ENCODE assay signal across 17 mouse cellular contexts in the genomic region with DNA sequence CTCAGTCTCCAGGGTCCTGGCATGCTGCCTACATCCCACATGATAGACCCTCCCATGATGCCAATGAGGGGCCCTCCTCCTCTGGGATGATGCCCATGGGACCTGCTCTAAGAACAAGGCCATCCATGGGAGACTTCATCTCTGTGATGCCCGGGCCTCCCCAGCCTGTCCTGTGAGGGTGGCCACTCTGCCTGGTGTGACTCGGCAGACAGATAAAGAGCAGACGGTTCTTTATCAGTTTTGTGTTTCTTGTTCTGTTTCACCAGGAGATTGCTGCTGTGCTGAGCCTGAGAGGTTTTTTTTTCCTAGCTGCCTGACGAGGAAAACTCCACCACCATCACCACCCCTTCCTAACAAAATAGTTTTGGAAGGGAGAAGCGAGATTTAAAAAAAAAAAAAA. TPM values are rescaled to one million over a fixed set of nuclear protein-coding genes. Genes with fewer than 3 reads are reported as not detected.
DNase-seq lines count a peak whose midpoint lies in the region; ATAC-seq and TF ChIP-seq lines count a peak whose summit lies in the region.
"Had no signal": no experiment of that assay in that cellular context is flagged by ENCODE, and none has a peak within 500 bp of the region (broad histone marks: within the 10 kb centered on the region; RNA-seq: fewer than 3 reads in every experiment).

No protein-coding gene starts in this region.

- no peak for ATAC-seq in heart, embryonic 11.5 days (replicated peaks; ENCODE audit: insufficient number of reproducible peaks, low FRiP score, low TSS enrichment)
- ATAC-seq in liver, embryonic 15.5 days (ENCODE audit: insufficient read depth): peak; percentile 87
- no peak for ATAC-seq in intestine, embryonic 16.5 days
- ATAC-seq: hindbrain, postnatal 0 days had no signal

- H3K27ac ChIP-seq in heart, embryonic 11.5 days (ENCODE audit: low read depth, low read length): no peak overlapping the region
- peak overlapping the region; percentile 61 for H3K27ac ChIP-seq in liver, embryonic 15.5 days (replicated peaks)
- no peak overlapping the region for H3K27ac ChIP-seq in intestine, embryonic 16.5 days (ENCODE audit: low read length)
- H3K27ac ChIP-seq: embryonic facial prominence, embryonic 15.5 days; hindbrain, postnatal 0 days; kidney, embryonic 15.5 days; layer of hippocampus, adult 2 months had no signal

- no peaks in the 10 kb centered on the region for H3K27me3 ChIP-seq in heart, embryonic 11.5 days (ENCODE audit: control insufficient read depth, insufficient read depth, low read length)
- no peaks in the 10 kb centered on the region for H3K27me3 ChIP-seq in E14TG2a.4 (ENCODE audit: insufficient read depth, low read length)
- no peaks in the 10 kb centered on the region for H3K27me3 ChIP-seq in liver, embryonic 15.5 days
- H3K27me3 ChIP-seq in intestine, embryonic 16.5 days (replicated peaks; ENCODE audit: control insufficient read depth, insufficient read depth, low read length): no peaks in the 10 kb centered on the region
- H3K27me3 ChIP-seq: embryonic facial prominence, embryonic 15.5 days; kidney, embryonic 15.5 days had no signal

- no peak for TF ChIP-seq POLR2A in lung, adult 2 months (IDR thresholded peaks at IDR 0.05; ENCODE audit: borderline replicate concordance, extremely low read depth, low read depth, low read length)

- H3K4me3 ChIP-seq in heart, embryonic 11.5 days (ENCODE audit: low read depth, low read length): no peak overlapping the region
- peak overlapping the region; percentile 41 for H3K4me3 ChIP-seq in E14TG2a.4 (replicated peaks; ENCODE audit: low read length)
- H3K4me3 ChIP-seq in liver, embryonic 15.5 days (replicated peaks): no peak overlapping the region; the same call in 1 of the 2 replicates
- H3K4me3 ChIP-seq in lung, adult 2 months (replicated peaks; ENCODE audit: extremely low read depth, low read depth, low read length): no peak overlapping the region
- no peak overlapping the region for H3K4me3 ChIP-seq in intestine, embryonic 16.5 days (ENCODE audit: low read length)
- H3K4me3 ChIP-seq: embryonic facial prominence, embryonic 15.5 days; kidney, embryonic 15.5 days; layer of hippocampus, adult 2 months had no signal

- no peak for DNase-seq in heart, adult 9 months (ENCODE audit: low spot score in 2 of 2)
- DNase-seq in c-Kit-positive CD71-positive TER-119-positive erythroid progenitor cells, embryonic 14.5 days (ENCODE audit: low spot score): peak; percentile 47
- DNase-seq in lung, adult 2 months: no peak
- no peak for DNase-seq in adrenal gland, postnatal 10 days
- DNase-seq: cerebellum, adult 11-12 months; spleen, adult 18-20 months; thymus, adult 2 months had no signal

- no peaks in the 10 kb centered on the region for H3K36me3 ChIP-seq in heart, embryonic 11.5 days (ENCODE audit: control insufficient read depth, insufficient read depth, low read length)
- H3K36me3 ChIP-seq in E14TG2a.4 (ENCODE audit: insufficient read depth, low read length): no peaks in the 10 kb centered on the region
- H3K36me3 ChIP-seq in liver, embryonic 15.5 days (replicated peaks): no peaks in the 10 kb centered on the region
- no peaks in the 10 kb centered on the region for H3K36me3 ChIP-seq in intestine, embryonic 16.5 days (ENCODE audit: control insufficient read depth, insufficient read depth, low read length)
- H3K36me3 ChIP-seq: embryonic facial prominence, embryonic 15.5 days; kidney, embryonic 15.5 days had no signal

- TF ChIP-seq CTCF in E14TG2a.4 (conservative IDR thresholded peaks at IDR 0.05; ENCODE audit: low read length): no peak
- TF ChIP-seq CTCF in lung, adult 2 months (IDR thresholded peaks at IDR 0.05; ENCODE audit: insufficient read depth, low read length): no peak

- peaks cover 22% of the 10 kb centered on the region for H3K4me1 ChIP-seq in heart, embryonic 11.5 days (ENCODE audit: control insufficient read depth, insufficient read depth, low read length)
- H3K4me1 ChIP-seq in E14TG2a.4 (replicated peaks; ENCODE audit: low read depth, low read length): peaks cover 36% of the 10 kb centered on the region
- H3K4me1 ChIP-seq in liver, embryonic 15.5 days (replicated peaks): peaks cover 29% of the 10 kb centered on the region
- H3K4me1 ChIP-seq in lung, adult 2 months (ENCODE audit: control insufficient read depth, insufficient read depth, low read length): no peaks in the 10 kb centered on the region
- H3K4me1 ChIP-seq in intestine, embryonic 16.5 days (ENCODE audit: control insufficient read depth, insufficient read depth, low read length): no peaks in the 10 kb centered on the region; the same call in 1 of the 2 replicates
- H3K4me1 ChIP-seq: embryonic facial prominence, embryonic 15.5 days had no signal

- WGBS in heart, embryonic 11.5 days (ENCODE audit: insufficient replicate concordance): 15% methylated on average over 5 of the region's 5 CpGs
- WGBS in liver, embryonic 15.5 days (ENCODE audit: insufficient replicate concordance): 11% methylated on average over 5 of the region's 5 CpGs
- 51% methylated on average over 5 of the region's 5 CpGs for WGBS in lung, adult 2 months
- 53% methylated on average over 5 of the region's 5 CpGs for WGBS in intestine, embryonic 16.5 days

- H3K4me2 ChIP-seq in heart, embryonic 11.5 days: peak overlapping the region; percentile 20; the same call in 1 of the 2 replicates
- peak overlapping the region; percentile 56 for H3K4me2 ChIP-seq in liver, embryonic 15.5 days
- no peak overlapping the region for H3K4me2 ChIP-seq in intestine, embryonic 16.5 days (ENCODE audit: low read depth, low read length)
- H3K4me2 ChIP-seq: embryonic facial prominence, embryonic 15.5 days; kidney, embryonic 15.5 days had no signal

- no peaks in the 10 kb centered on the region for H3K9me3 ChIP-seq in heart, embryonic 11.5 days (replicated peaks; ENCODE audit: control insufficient read depth, low read length)
- H3K9me3 ChIP-seq in E14TG2a.4 (ENCODE audit: low read length): no peaks in the 10 kb centered on the region
- no peaks in the 10 kb centered on the region for H3K9me3 ChIP-seq in liver, embryonic 15.5 days (replicated peaks)
- H3K9me3 ChIP-seq in intestine, embryonic 16.5 days (ENCODE audit: control insufficient read depth, low read length): no peaks in the 10 kb centered on the region
- H3K9me3 ChIP-seq: embryonic facial prominence, embryonic 15.5 days; kidney, embryonic 15.5 days had no signal

- no peak overlapping the region for H3K9ac ChIP-seq in heart, embryonic 11.5 days (ENCODE audit: low read depth, low read length)
- no peak overlapping the region for H3K9ac ChIP-seq in liver, embryonic 15.5 days
- no peak overlapping the region for H3K9ac ChIP-seq in intestine, embryonic 16.5 days (ENCODE audit: low read depth, low read length)
- H3K9ac ChIP-seq: embryonic facial prominence, embryonic 15.5 days; kidney, embryonic 15.5 days had no signal

RNA-seq across cellular contexts. Expression of a gene that starts 42.5 kb away (rescaled TPM):
- polyA plus RNA-seq in heart, embryonic 11.5 days (2014; fragmentation: Nextera tagmentation; extraction: Ambion mirVana): 3.3 and 3.8 TPM in 2 replicates
- 0.21 and 0.30 TPM in 2 replicates for polyA plus RNA-seq in liver, embryonic 15.5 days (2015; fragmentation: Nextera tagmentation; extraction: Ambion mirVana)
- polyA plus RNA-seq in lung, adult 2 months (2012; rRNA removed): 0.63 and 2.6 TPM in 2 replicates
- total RNA-seq in adrenal gland, postnatal 10 days (2021): 10 to 100 TPM in 1 of 2 experiments, 1 to 10 TPM in 1; 3.8 to 14.6 TPM
- polyA plus RNA-seq in intestine, embryonic 16.5 days (2015; fragmentation: Nextera tagmentation; extraction: Ambion mirVana): not detected in 2 replicates
- total RNA-seq: neutrophil, adult 5-6 weeks had no signal
- polyA plus RNA-seq: liver, adult 2 months had no signal
